Mouse (Mus musculus): ENCODE measurements around the gene Dnah9. TPM values are rescaled to one million over a fixed set of nuclear protein-coding genes. Genes with fewer than 3 reads are reported as not detected.

The Dnah9 gene
- total and polyA plus RNA-seq, 3 experiments, result 0.11 to 0.20 (median 0.13) TPM

DNA sequence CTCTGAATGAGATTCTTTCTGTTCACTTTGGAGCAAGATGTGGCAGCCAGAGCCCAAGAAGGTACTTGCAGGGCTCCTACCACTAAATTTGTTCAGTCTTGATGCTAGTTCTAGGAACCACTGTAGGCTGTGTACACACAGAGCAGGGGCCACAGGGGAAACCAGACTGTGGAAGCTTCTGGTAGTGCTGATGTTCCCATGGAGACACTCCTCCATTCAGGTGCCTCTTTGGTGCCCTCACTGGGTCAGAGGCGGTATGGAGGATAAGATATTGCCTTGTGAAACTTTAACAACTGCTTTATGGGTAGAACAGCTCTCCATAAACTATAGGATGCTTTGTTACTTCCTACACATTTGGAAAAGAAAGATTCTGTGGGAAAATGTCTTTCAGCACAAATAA, 316.3 kb downstream of the Dnah9 start:
- Histone ChIP-seq H3K27ac (ENCODE audit: insufficient read depth, low read depth) (no peak overlapping the region), H3K27me3 (replicated peaks) (no peaks in the 10 kb centered on the region), H3K79me2 (replicated peaks; ENCODE audit: control insufficient read depth, extremely low read depth, insufficient read depth, poor library complexity, severe bottlenecking) (no peaks in the 10 kb centered on the region), H3K36me3 (replicated peaks in 1 of 2; ENCODE audit: control insufficient read depth in 1 of 2, insufficient read depth in 1 of 2, low read length in 1 of 2) (no peaks in the 10 kb centered on the region), H3K9ac (ENCODE audit: insufficient read depth, low read depth) (no peak overlapping the region), H3K4me3 (replicated peaks in 1 of 3; ENCODE audit: low read depth in 2 of 3, low read length in 2 of 3, poor library complexity in 1 of 3) (no peak overlapping the region), H3K4me1 (ENCODE audit: control insufficient read depth in 1 of 2, insufficient read depth in 2 of 2) (peaks cover 3 to 5% of the 10 kb centered on the region in 2 experiments; a peak in 3 of 4 replicates), H3K4me2 (ENCODE audit: insufficient read depth, low read depth, poor library complexity, severe bottlenecking) (peak overlapping the region; percentile 17; the same call in 1 of the 2 replicates), H3K9me3 (replicated peaks; ENCODE audit: low read length) (no peaks in the 10 kb centered on the region)
- no peak for TF ChIP-seq CHD2 (IDR thresholded peaks at IDR 0.05; ENCODE audit: low read length)
- no peak for TF ChIP-seq POLR2AphosphoS2 (IDR thresholded peaks at IDR 0.05; ENCODE audit: low read depth, low read length)
- TF ChIP-seq ETS1 (conservative IDR thresholded peaks at IDR 0.05; ENCODE audit: low read depth, low read length), result no peak
- TF ChIP-seq UBTF (IDR thresholded peaks at IDR 0.05; ENCODE audit: low read depth, low read length), result no peak
- peak; percentile 47; the same call in 1 of the 2 replicates for TF ChIP-seq MXI1 (IDR thresholded peaks at IDR 0.05; ENCODE audit: low read depth, low read length)
- no peak for TF ChIP-seq TBP (conservative IDR thresholded peaks at IDR 0.05; ENCODE audit: low read depth, low read length)
- peak; percentile 72 for TF ChIP-seq RAD21 (IDR thresholded peaks at IDR 0.05; ENCODE audit: low read depth, low read length)
- peak; percentile 43; the same call in 1 of the 2 replicates for TF ChIP-seq IRF4 (IDR thresholded peaks at IDR 0.05; ENCODE audit: low read depth, low read length)
- TF ChIP-seq SMC3 (IDR thresholded peaks at IDR 0.05; ENCODE audit: low read depth, low read length), result peak; percentile 68
- no peak for TF ChIP-seq POLR2A (IDR thresholded peaks at IDR 0.05; ENCODE audit: low read depth, low read length)
- no peak for TF ChIP-seq MAX (IDR thresholded peaks at IDR 0.05; ENCODE audit: low read length)
- no peak for TF ChIP-seq USF2 (conservative IDR thresholded peaks at IDR 0.05; ENCODE audit: low read depth, low read length)
- TF ChIP-seq USF1 (IDR thresholded peaks at IDR 0.05; ENCODE audit: low read depth, low read length), result no peak
- TF ChIP-seq MEF2A (IDR thresholded peaks at IDR 0.05; ENCODE audit: borderline replicate concordance, low read depth, low read length), result no peak
- peak; percentile 50 to 77; a peak in 3 of 4 replicates for TF ChIP-seq CTCF (conservative IDR thresholded peaks at IDR 0.05 in 1 of 2, IDR thresholded peaks at IDR 0.05 in 1 of 2; ENCODE audit: low read depth in 2 of 2, low read length in 2 of 2)
- no peak for TF ChIP-seq HCFC1 (IDR thresholded peaks at IDR 0.05; ENCODE audit: low read depth, low read length)
- TF ChIP-seq ZMIZ1 (IDR thresholded peaks at IDR 0.05; ENCODE audit: low read depth, low read length), result no peak
- no peak for TF ChIP-seq NELFE (IDR thresholded peaks at IDR 0.05; ENCODE audit: low read depth, low read length)
- TF ChIP-seq CHD1 (IDR thresholded peaks at IDR 0.05; ENCODE audit: low read depth, low read length), result no peak
- TF ChIP-seq KAT2A (IDR thresholded peaks at IDR 0.05; ENCODE audit: insufficient replicate concordance, low read length), result no peak
- TF ChIP-seq JUN (IDR thresholded peaks at IDR 0.05; ENCODE audit: insufficient read depth, low read depth, low read length), result no peak
- TF ChIP-seq MYC (IDR thresholded peaks at IDR 0.05; ENCODE audit: low read depth, low read length), result no peak
- DNase-seq (ENCODE audit: extremely low read depth), result peak; percentile 69
- in situ Hi-C loops (cut with MboI; ENCODE audit: low pct_ligation_motif_present, low pct_unique_long_range_greater_than_20kb, low sequenced_read_pairs) (no loop called here), dilution Hi-C loops (cut with MboI; ENCODE audit: extremely low pct_ligation_motif_present, extremely low pct_unique_long_range_greater_than_20kb, low sequenced_read_pairs) (no loop called here)

GRCm38 (mm10) chr11:65846446-65846845, 321.9 kb downstream of the Dnah9 start:
- Histone ChIP-seq H3K9me3 (replicated peaks; ENCODE audit: low read length) (no peaks in the 10 kb centered on the region), H3K27ac (ENCODE audit: insufficient read depth, low read depth) (no peak overlapping the region), H3K9ac (ENCODE audit: insufficient read depth, low read depth) (no peak overlapping the region), H3K27me3 (replicated peaks) (no peaks in the 10 kb centered on the region), H3K4me2 (ENCODE audit: insufficient read depth, low read depth, poor library complexity, severe bottlenecking) (no peak overlapping the region), H3K4me3 (replicated peaks in 1 of 3; ENCODE audit: low read depth in 2 of 3, low read length in 2 of 3, poor library complexity in 1 of 3) (no peak overlapping the region), H3K36me3 (replicated peaks in 1 of 2; ENCODE audit: control insufficient read depth in 1 of 2, insufficient read depth in 1 of 2, low read length in 1 of 2) (no peaks in the 10 kb centered on the region), H3K79me2 (replicated peaks; ENCODE audit: control insufficient read depth, extremely low read depth, insufficient read depth, poor library complexity, severe bottlenecking) (no peaks in the 10 kb centered on the region), H3K4me1 (ENCODE audit: control insufficient read depth in 1 of 2, insufficient read depth in 2 of 2) (0 out of 4 replicates have a peak, but pooled peaks cover 0 to under 1% of the 10 kb centered on the region in 2 experiments)
- in situ Hi-C loops (cut with MboI; ENCODE audit: low pct_ligation_motif_present, low pct_unique_long_range_greater_than_20kb, low sequenced_read_pairs) (no loop called here), dilution Hi-C loops (cut with MboI; ENCODE audit: extremely low pct_ligation_motif_present, extremely low pct_unique_long_range_greater_than_20kb, low sequenced_read_pairs) (no loop called here)
- DNase-seq (ENCODE audit: extremely low read depth), result no peak
- no peak for TF ChIP-seq ZMIZ1 (IDR thresholded peaks at IDR 0.05; ENCODE audit: low read depth, low read length)
- TF ChIP-seq MEF2A (IDR thresholded peaks at IDR 0.05; ENCODE audit: borderline replicate concordance, low read depth, low read length), result no peak
- TF ChIP-seq SMC3 (IDR thresholded peaks at IDR 0.05; ENCODE audit: low read depth, low read length), result no peak
- no peak for TF ChIP-seq UBTF (IDR thresholded peaks at IDR 0.05; ENCODE audit: low read depth, low read length)
- no peak for TF ChIP-seq BHLHE40 (IDR thresholded peaks at IDR 0.05; ENCODE audit: low read depth, low read length)
- TF ChIP-seq PAX5 (IDR thresholded peaks at IDR 0.05; ENCODE audit: low read length), result no peak
- no peak for TF ChIP-seq HCFC1 (IDR thresholded peaks at IDR 0.05; ENCODE audit: low read depth, low read length)
- no peak for TF ChIP-seq MAZ (IDR thresholded peaks at IDR 0.05; ENCODE audit: low read depth, low read length)
- no peak for TF ChIP-seq CHD2 (IDR thresholded peaks at IDR 0.05; ENCODE audit: low read length)
- no peak for TF ChIP-seq E2F4 (IDR thresholded peaks at IDR 0.05; ENCODE audit: insufficient replicate concordance, low read depth, low read length)
